Mouse (Mus musculus) yolk sac, embryonic 10.5 days (tissue): Measurements from ENCODE around the gene Zfyve1.

ENCODE experiments used
- DNase-seq: peaks from one replicate; pipeline ENCODE4 v3.0.0-alpha.2; 2017; ENCODE audit warnings: low spot score

Gene Zfyve1

DNA sequence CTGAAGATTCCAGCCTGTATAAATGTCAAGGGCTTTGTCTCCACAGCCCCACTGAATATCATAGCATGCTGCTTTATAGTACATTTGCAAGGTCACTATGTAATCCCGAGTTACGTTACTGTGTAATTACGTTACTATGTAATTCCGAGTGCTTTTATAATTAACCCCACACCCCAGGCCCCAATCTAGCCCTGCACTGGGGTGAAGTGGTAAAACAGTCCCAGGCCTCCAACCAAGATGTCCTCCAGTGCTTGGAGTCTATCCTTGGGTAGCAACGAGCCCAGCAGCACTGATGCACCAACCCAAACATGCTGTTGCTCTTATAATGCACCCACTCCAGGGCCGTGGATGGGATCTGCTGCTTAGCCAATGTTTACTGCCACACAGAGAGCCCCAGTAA, 74.0 kb downstream of the Zfyve1 start:
- DNase-seq = no peak

DNA sequence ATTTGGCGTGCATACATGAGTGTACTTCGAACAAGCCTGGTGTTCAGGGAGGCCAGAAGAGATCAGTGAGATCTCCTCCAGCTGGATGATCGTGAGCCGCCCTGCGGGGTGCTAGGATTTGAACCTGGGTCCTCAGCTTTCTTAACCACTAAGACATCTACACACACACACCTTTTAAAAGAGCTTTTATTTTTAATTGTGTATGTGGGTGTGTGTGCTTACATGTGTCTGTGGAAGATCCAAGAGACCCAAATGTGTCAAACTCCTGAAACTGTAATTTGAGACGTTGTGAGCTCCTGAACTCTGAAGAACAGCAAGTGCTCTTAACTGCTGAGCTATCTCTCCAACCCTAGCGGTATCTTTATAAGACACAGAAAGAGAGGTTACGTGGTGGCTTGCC, 75.9 kb downstream of the Zfyve1 start:
- DNase-seq = no peak

DNA sequence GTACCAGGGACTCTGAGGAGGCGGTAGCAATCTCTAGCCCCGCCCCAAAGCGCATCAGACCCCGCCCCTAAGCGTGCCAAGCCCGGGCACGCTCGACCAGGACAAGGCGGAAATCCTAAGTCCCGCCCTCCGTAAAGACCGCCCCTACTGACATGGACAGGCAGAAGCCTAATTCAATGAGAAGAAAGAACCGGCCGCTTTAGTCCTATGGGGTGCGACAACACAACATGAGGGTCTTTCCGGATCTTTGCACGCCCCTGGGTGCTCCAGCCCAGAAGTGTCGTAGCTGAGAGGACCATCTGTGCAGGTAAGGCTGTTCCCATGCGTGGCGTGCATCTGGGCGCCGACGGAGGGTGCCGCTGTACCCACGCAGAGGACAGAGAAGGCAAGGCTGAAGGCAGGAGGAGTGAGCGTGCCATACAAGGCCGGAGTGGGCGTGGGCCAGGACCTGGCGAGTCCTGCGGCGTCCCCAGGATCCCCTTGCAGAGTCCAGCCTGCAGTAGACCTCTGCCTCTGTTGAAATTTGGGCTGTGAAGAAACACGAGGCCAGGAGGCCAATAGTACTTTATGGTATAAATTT, 76.6 kb downstream of the Zfyve1 start, which contains the start of gene Dcaf4:
Gene Dcaf4 (plus strand): TSS at position 156 of the 580 bp plus-strand sequence.
- DNase-seq = peak; percentile 96

DNA sequence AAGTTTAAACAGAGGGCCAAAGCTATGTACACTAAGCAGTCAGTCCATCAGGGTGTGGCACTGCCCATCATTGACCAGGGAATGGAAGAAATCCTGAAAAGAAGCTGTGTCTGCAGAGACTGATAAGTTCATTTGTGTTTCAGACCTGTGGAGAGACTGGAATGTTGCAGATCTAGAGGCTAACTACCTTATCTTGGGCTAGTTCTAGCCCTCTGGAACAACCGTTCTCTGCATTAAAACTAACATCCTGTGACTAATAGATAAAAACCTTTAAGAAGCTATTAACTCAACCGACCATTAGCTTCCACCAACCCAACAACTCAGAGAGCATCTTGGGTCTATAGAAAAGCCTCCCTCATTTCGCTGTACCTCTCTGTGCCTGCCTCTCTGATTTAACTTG, 79.4 kb downstream of the Zfyve1 start:
- DNase-seq = no peak

DNA sequence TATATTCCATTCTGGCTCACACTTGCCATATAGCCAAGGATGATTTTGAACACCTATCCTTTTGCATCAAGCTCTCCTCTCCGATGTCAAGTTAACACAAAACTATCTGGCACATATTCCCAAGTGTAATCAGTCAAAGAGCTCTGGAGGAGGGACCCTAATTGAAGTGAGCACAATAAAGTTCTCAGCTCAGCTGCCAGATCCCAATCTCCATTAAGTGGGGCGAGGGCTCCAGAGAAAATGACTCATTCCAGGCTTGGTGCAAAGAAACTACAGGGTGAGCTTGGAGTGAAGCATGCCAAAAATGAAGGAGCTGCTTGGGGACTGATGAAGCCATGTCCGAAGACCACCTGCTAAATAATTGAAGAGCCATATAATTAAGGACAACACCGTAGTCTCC, 82.8 kb downstream of the Zfyve1 start:
- no peak for DNase-seq

DNA sequence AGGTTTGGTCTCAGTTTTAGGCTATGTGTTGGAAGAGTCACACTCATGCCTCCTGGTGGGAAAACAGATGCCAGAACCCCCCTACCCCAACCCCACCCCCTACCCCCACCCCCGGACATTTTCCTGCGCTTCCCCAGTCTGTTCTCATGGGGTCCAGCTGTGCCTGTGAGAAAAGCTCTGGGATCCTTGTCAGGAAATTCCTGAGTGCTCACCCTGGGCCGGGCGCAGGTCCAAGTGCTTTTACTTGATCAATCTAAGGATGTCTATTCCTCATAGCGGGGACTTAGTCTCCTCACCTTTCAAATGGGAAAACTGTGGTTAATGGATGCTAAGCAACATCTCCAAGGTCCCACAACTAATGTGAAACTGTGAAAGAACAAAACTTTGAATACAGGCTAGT, 83.8 kb downstream of the Zfyve1 start:
- no peak for DNase-seq

DNA sequence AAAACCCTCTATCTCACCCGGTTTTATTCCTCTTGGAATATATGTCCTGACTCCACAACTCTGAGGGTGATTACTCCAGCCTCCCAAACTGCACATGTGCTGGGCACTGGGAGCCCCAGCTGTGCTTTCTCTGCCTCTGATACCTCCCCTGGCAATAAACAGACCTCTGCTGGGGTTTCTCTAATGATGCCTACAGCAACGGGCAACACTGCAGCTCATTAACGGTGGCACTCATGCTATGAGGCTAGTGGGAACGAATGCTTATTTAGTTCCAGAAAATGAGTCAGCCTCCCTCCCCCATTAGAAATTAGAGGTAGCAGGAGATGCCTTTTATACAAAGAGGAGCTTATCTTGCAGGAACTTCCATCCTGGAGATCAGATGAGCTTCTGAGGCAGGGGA, 84.2 kb downstream of the Zfyve1 start:
- DNase-seq = no peak

DNA sequence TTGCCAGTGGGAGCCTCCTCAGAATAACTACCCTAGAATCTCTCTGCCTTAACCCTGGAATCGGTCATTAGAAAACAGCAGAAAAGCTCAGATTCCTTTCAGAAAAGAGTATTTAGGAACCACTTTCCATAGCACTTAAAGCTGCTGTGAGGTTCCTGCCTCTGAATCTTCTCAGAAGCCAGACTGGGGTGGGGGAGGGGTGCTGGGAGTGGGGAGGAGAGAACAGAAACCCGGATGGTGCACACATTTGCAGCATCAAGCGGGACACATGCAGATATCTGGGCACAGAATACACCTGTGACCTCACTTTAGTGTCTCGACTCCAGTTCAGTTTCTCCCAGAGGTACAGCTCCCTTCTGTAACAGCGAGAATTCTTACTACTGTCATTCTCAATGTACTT, 86.4 kb downstream of the Zfyve1 start:
- DNase-seq = no peak

DNA sequence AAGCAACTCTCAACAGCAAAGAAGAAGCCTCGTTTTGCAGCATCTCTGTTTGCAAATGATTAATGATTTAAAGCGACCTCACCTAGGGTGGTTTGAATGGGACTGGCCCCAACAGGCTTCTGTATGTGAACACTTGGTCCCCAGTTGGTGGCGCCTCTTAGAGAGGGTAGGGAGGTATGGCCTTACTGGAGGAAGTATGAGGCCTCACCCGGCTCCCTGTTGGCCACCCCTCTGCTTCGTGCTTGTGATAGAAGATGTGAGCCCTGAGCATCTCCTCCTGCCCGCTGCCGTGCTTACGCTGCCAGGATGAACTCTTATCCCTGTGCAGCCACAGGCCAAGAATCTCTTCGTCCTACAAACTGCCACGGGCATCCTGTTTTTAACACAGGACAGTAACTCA, 90.5 kb downstream of the Zfyve1 start:
- peak; percentile 47 for DNase-seq

DNA sequence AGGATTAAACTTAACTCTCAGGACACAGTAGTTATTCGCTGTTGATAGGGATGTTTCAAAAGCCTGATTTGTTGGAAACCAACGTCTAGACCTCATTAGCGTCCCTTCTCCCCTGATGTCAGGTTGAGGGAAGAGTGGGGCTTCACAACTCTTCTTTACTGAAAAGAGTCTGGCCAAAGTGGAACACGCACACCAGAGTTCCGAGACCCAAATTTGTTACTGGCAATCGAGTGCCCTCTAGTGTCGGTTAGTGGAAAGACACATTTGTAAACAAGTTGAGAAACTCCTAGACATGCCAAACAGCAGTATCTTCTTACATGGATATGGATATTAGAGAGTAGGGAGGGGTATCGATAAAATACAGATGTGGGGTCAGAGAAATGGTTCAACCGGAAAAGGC, 94.8 kb downstream of the Zfyve1 start:
- peak; percentile 60 for DNase-seq

DNA sequence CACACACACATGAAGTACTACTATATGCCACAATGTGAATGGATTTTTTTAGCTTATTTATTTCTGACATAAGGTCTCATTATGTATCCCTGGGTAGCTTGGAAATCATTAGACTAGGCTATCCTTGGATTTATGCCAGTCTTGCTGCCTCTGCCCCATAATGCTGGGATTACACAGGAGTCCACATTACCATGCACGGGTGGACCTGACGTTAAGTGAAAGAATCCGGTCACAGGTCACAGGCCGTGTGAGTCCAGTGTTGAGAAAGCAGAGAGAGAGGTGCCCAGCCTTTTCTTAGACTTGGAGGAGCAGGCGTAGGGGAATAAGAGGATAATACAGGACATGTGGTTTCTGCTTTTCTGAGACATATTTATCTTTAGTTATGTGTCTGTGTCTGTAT, 97.8 kb downstream of the Zfyve1 start:
- DNase-seq = no peak

DNA sequence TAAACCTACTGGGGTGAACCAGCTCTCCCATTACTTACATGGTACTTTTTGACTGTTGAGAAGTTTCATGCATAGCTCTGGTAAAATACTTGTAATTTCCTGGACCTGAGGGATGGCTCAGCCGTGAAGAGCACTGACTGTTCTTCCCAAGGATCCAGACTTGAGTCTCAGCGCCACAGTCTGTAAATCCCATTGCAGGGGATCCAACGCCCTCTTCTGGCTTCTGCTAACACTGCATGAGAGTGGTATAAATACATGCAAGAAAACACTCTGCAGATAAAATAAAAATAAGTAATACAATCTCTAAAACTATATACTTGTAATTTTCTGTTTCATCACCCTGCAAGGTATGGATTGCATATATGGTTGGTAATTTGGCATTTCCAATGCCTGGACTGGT, 99.1 kb downstream of the Zfyve1 start:
- DNase-seq = no peak

DNA sequence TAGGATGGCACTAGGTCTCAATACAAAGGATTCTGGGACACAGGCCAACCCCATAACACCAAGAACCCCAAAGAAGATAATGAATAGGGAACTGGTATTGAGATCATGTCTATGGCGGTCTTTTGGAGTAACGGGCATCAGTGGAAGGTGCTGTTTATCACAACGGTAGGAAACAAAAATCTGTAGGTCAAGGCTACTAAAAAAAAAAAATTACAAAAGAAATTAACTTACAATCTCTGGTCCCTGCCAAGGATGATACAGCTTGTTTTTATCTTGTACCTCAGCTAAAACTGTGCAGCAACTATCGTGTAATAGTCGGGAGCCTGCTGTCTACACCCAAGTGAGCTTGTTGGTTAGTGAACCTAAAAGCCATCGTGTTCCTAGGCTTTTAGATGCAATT, 100.3 kb downstream of the Zfyve1 start:
- no peak for DNase-seq
